Mouse (Mus musculus) lung, postnatal 36 days (tissue): ENCODE data around the gene Kif6.

Experiments used
- DNase-seq: peaks from one replicate; pipeline ENCODE4 v3.0.0; 2022; ENCODE audit warnings: mixed read lengths

Gene Kif6

GRCm38 (mm10) chr17:49614577-49615235, at the start of gene Kif6:
Kif6 (plus strand) TSS chr17:49615136.
- peak; percentile 76 for DNase-seq

GRCm38 (mm10) chr17:49568717-49569116, 46.2 kb upstream of the Kif6 start:
- DNase-seq, result peak; percentile 35

- DNase-seq, result no peak
These were observed 37.6 kb upstream of the Kif6 start for GRCm38 (mm10) chr17:49577321-49577720.

GRCm38 (mm10) chr17:49582471-49582870, 32.5 kb upstream of the Kif6 start:
- DNase-seq, result no peak

GRCm38 (mm10) chr17:49590051-49590450, 24.9 kb upstream of the Kif6 start:
- no peak for DNase-seq

- no peak for DNase-seq
These were observed 9.5 kb upstream of the Kif6 start for GRCm38 (mm10) chr17:49605397-49605796.

- DNase-seq, result no peak
These were observed 7.4 kb upstream of the Kif6 start for GRCm38 (mm10) chr17:49607351-49608027.

- no peak for DNase-seq
These were observed 4.6 kb upstream of the Kif6 start for GRCm38 (mm10) chr17:49610296-49610695.

GRCm38 (mm10) chr17:49615241-49615651, 310 bp downstream of the Kif6 start:
- DNase-seq, result peak; percentile 24

- no peak for DNase-seq
These were observed 9.6 kb downstream of the Kif6 start for GRCm38 (mm10) chr17:49624572-49624971.

GRCm38 (mm10) chr17:49627011-49627794, 12.3 kb downstream of the Kif6 start:
- DNase-seq, result no peak

GRCm38 (mm10) chr17:49628875-49629274, 13.9 kb downstream of the Kif6 start:
- DNase-seq, result no peak

- DNase-seq, result no peak
These were observed 18.1 kb downstream of the Kif6 start for GRCm38 (mm10) chr17:49633041-49633440.

GRCm38 (mm10) chr17:49641903-49642302, 27.0 kb downstream of the Kif6 start:
- no peak for DNase-seq

- no peak for DNase-seq
These were observed 27.4 kb downstream of the Kif6 start for GRCm38 (mm10) chr17:49642336-49642735.

GRCm38 (mm10) chr17:49642889-49643490, 28.1 kb downstream of the Kif6 start:
- DNase-seq, result peak; percentile 20

GRCm38 (mm10) chr17:49646267-49646666, 31.3 kb downstream of the Kif6 start:
- no peak for DNase-seq

GRCm38 (mm10) chr17:49648970-49649369, 34.0 kb downstream of the Kif6 start:
- no peak for DNase-seq

- DNase-seq, result no peak
These were observed 34.5 kb downstream of the Kif6 start for GRCm38 (mm10) chr17:49649394-49649793.

GRCm38 (mm10) chr17:49650366-49650765, 35.4 kb downstream of the Kif6 start:
- DNase-seq, result no peak

- DNase-seq, result no peak
These were observed 37.4 kb downstream of the Kif6 start for GRCm38 (mm10) chr17:49652357-49652756.

GRCm38 (mm10) chr17:49652800-49653199, 37.9 kb downstream of the Kif6 start:
- no peak for DNase-seq

GRCm38 (mm10) chr17:49661626-49662025, 46.7 kb downstream of the Kif6 start:
- no peak for DNase-seq
